10 mouse cellular contexts compared by ENCODE assay signal in the genomic region with DNA sequence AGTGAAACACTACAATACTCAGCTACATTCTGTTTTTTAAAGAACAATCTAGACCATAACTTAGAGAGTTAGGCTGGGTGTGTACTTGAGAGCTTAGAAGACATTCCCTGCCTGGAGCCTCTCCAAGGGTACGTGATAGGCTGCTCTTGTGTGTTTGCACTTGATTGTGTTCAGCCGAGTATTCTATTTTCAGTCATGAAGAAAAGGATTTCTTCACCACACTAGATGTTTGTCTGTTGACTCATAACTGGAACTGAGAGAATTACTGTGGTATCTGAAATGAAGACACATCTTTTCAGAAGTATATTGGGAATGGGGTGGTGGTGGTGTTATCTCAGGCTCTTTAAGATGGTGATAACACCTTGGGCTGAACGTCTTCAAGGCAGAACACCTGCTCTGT.
A peak's percentile ranks its signal among the peaks of the same experiment; 100 is the strongest.
DNase-seq lines count a peak whose midpoint lies in the region; ATAC-seq lines count a peak whose summit lies in the region.
"Had no signal": no experiment of that assay in that cellular context is flagged by ENCODE, and none has a peak within 500 bp of the region (broad histone marks: within the 10 kb centered on the region; RNA-seq: fewer than 3 reads in every experiment).

No protein-coding gene starts in this region.

- H3K4me3 ChIP-seq in forebrain, embryonic 15.5 days: no peak overlapping the region

- no peaks in the 10 kb centered on the region for H3K27me3 ChIP-seq in forebrain, embryonic 15.5 days

- H3K9me3 ChIP-seq in forebrain, embryonic 15.5 days: no peaks in the 10 kb centered on the region

- peak; percentile 71 for DNase-seq in urinary bladder, postnatal 14 days (ENCODE audit: low spot score)
- no peak for DNase-seq in urinary bladder, adult 2 months (ENCODE audit: low spot score)
- DNase-seq in heart, postnatal 36 days: peak; percentile 42 to 55
- no peak for DNase-seq in embryo, embryonic 10.5 days (ENCODE audit: low spot score)
- DNase-seq in left cerebral cortex, postnatal 14 days (ENCODE audit: low spot score in 2 of 2): no peak
- DNase-seq in layer of hippocampus, postnatal 10 days (ENCODE audit: low spot score in 2 of 2): no peak
- DNase-seq: thymus, postnatal 14 days had no signal

- H3K4me1 ChIP-seq in forebrain, embryonic 15.5 days: peaks cover 11% of the 10 kb centered on the region; the same call in 1 of the 2 replicates

- WGBS in forebrain, embryonic 15.5 days: 91% methylated on average over 3 of the region's 3 CpGs

- peak; percentile 10 for ATAC-seq in granulocyte monocyte progenitor cell, adult 5-6 weeks (replicated peaks; ENCODE audit: poor library complexity, severe bottlenecking)
- no peak for ATAC-seq in forebrain, embryonic 15.5 days (replicated peaks)

- no peak overlapping the region for H3K9ac ChIP-seq in forebrain, embryonic 15.5 days (replicated peaks)
- H3K9ac ChIP-seq: liver, embryonic 14.5 days had no signal

- intact Hi-C loops in heart, postnatal 36 days (cut with DNase I): no loop called here
- intact Hi-C loops in left cerebral cortex, postnatal 14 days (cut with DNase I): no loop called here

- H3K36me3 ChIP-seq in forebrain, embryonic 15.5 days: no peaks in the 10 kb centered on the region

- H3K4me2 ChIP-seq in forebrain, embryonic 15.5 days (replicated peaks): no peak overlapping the region

- H3K27ac ChIP-seq in forebrain, embryonic 15.5 days (replicated peaks): no peak overlapping the region
- H3K27ac ChIP-seq: liver, embryonic 14.5 days had no signal

Comparison
In these comparisons a context has a peak if more than half of its experiments do, and no peak if none do; other contexts are left out.
1. DNase-seq: peak in urinary bladder, postnatal 14 days (single experiment) and heart, postnatal 36 days (2 of 2); none in urinary bladder, adult 2 months (single experiment), embryo, embryonic 10.5 days (single experiment), left cerebral cortex, postnatal 14 days (0 of 2) and layer of hippocampus, postnatal 10 days (0 of 2).